Comparison of ENCODE assay signal across 9 mouse cellular contexts in genomic region chr12:47162624-47163151, GRCm38 (mm10).
DNase-seq lines count a peak whose midpoint lies in the region; ATAC-seq and TF ChIP-seq lines count a peak whose summit lies in the region.
"Had no signal": no experiment of that assay in that cellular context is flagged by ENCODE, and none has a peak within 500 bp of the region (broad histone marks: within the 10 kb centered on the region; RNA-seq: fewer than 3 reads in every experiment).

No protein-coding gene starts in this region.

- no peak overlapping the region for H3K9ac ChIP-seq in forebrain, postnatal 0 days
- H3K9ac ChIP-seq: limb, embryonic 15.5 days had no signal

- H3K27me3 ChIP-seq in forebrain, postnatal 0 days (ENCODE audit: insufficient read depth, low read length) = no peaks in the 10 kb centered on the region
- H3K27me3 ChIP-seq in heart, embryonic 10.5 days (ENCODE audit: insufficient read depth, poor library complexity, severe bottlenecking) = no peaks in the 10 kb centered on the region
- H3K27me3 ChIP-seq: limb, embryonic 15.5 days had no signal

- no peaks in the 10 kb centered on the region for H3K9me3 ChIP-seq in forebrain, postnatal 0 days (ENCODE audit: low read length)
- H3K9me3 ChIP-seq in heart, embryonic 10.5 days = no peaks in the 10 kb centered on the region
- H3K9me3 ChIP-seq: limb, embryonic 15.5 days had no signal

- 7% methylated on average over 6 of the region's 6 CpGs for WGBS in forebrain, postnatal 0 days
- WGBS in heart, embryonic 10.5 days = 19% methylated on average over 6 of the region's 6 CpGs

- no peaks in the 10 kb centered on the region for H3K36me3 ChIP-seq in forebrain, postnatal 0 days (ENCODE audit: insufficient read depth)
- H3K36me3 ChIP-seq in heart, embryonic 10.5 days = no peaks in the 10 kb centered on the region
- H3K36me3 ChIP-seq: limb, embryonic 15.5 days had no signal

- no peak overlapping the region for H3K4me3 ChIP-seq in forebrain, postnatal 0 days (ENCODE audit: low read depth, low read length)
- no peak overlapping the region for H3K4me3 ChIP-seq in heart, embryonic 10.5 days
- H3K4me3 ChIP-seq: limb, embryonic 15.5 days had no signal

- no peaks in the 10 kb centered on the region; the same call in 1 of the 2 replicates for H3K4me1 ChIP-seq in forebrain, postnatal 0 days (ENCODE audit: insufficient read depth)
- H3K4me1 ChIP-seq in heart, embryonic 10.5 days = no peaks in the 10 kb centered on the region

- peak; percentile 58 for ATAC-seq in frontal cortex, adult (ENCODE audit: low TSS enrichment)
- peak; percentile 30; the same call in 1 of the 2 replicates for ATAC-seq in forebrain, postnatal 0 days
- no peak for ATAC-seq in granulocyte monocyte progenitor cell, adult 5-6 weeks (replicated peaks; ENCODE audit: poor library complexity, severe bottlenecking)

- TF ChIP-seq CTCF in forebrain, postnatal 0 days (IDR thresholded peaks at IDR 0.05; ENCODE audit: low read depth) = no peak

- intact Hi-C loops in left cerebral cortex, postnatal 25 days (cut with DNase I) = loop anchor here (5.0 to 10.0 kb wide), 4 partner anchors 528 to 1695 kb away; no protein-coding TSS in a partner anchor

- H3K4me2 ChIP-seq in forebrain, postnatal 0 days (ENCODE audit: low read depth) = no peak overlapping the region; the same call in 1 of the 2 replicates
- H3K4me2 ChIP-seq: limb, embryonic 15.5 days had no signal

- no peak for DNase-seq in frontal cortex, postnatal 25 days (ENCODE audit: low spot score in 2 of 2)
- DNase-seq in cerebellum, adult 11-12 months = peak; percentile 75
- DNase-seq in forebrain, postnatal 0 days = peak; percentile 22
- peak; percentile 1 to 69 for DNase-seq in left cerebral cortex, postnatal 25 days (ENCODE audit: low spot score in 2 of 2)
- DNase-seq in thymus, postnatal 0 days (ENCODE audit: low spot score) = no peak
- no peak for DNase-seq in heart, embryonic 10.5 days (ENCODE audit: low spot score)

- no peak overlapping the region for H3K27ac ChIP-seq in forebrain, postnatal 0 days (ENCODE audit: low read depth, low read length)
- H3K27ac ChIP-seq in heart, embryonic 10.5 days = no peak overlapping the region
- H3K27ac ChIP-seq: limb, embryonic 15.5 days had no signal

Comparison
In these comparisons a context has a peak if more than half of its experiments do, and no peak if none do; other contexts are left out.
1. DNase-seq: peak in cerebellum, adult 11-12 months (single experiment), forebrain, postnatal 0 days (single experiment) and left cerebral cortex, postnatal 25 days (2 of 2); none in frontal cortex, postnatal 25 days (0 of 2), thymus, postnatal 0 days (single experiment) and heart, embryonic 10.5 days (single experiment).